Comparison of ENCODE assay signal across 8 mouse cellular contexts in the genomic region with DNA sequence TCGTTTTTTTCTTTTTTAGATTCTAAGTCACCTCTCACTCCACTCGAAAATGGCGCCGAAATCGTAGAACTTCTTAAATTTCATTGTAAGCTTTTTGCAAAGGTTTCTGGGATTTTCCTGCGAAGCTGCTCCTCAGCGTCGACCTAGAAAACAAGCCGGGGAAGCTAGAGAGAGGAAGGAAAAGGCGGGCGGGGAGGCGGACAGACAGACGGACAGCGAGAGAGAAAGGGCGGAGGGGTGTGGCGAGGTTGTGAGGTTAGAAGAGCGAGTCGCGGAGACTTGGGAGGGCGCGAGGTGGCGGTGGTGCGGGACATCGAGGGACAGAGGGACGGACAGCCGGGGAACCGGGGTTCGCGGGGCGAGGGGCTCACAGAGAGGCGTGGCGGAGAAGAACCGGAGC.
DNase-seq lines count a peak whose midpoint lies in the region; ATAC-seq and TF ChIP-seq lines count a peak whose summit lies in the region.

No protein-coding gene starts in this region.

- H3K4me3 ChIP-seq in heart, embryonic 12.5 days, result peak overlapping the region; percentile 75
- peak overlapping the region; percentile 64 for H3K4me3 ChIP-seq in kidney, embryonic 16.5 days (ENCODE audit: low read length)
- H3K4me3 ChIP-seq in spleen, adult 2 months (ENCODE audit: extremely low read depth, insufficient read depth, insufficient read length), result peak overlapping the region; percentile 76

- WGBS in heart, embryonic 12.5 days, result 21% methylated on average over 26 of the region's 33 CpGs
- 15% methylated on average over 29 of the region's 33 CpGs for WGBS in kidney, embryonic 16.5 days
- 27% methylated on average over 33 of the region's 33 CpGs for WGBS in spleen, adult 2 months

- peak overlapping the region; percentile 96 for H3K9ac ChIP-seq in heart, embryonic 12.5 days
- peak overlapping the region; percentile 82 for H3K9ac ChIP-seq in kidney, embryonic 16.5 days (replicated peaks; ENCODE audit: low read length)

- peak overlapping the region; percentile 72 for H3K4me2 ChIP-seq in heart, embryonic 12.5 days
- H3K4me2 ChIP-seq in kidney, embryonic 16.5 days (replicated peaks; ENCODE audit: low read depth, low read length), result peak overlapping the region; percentile 61

- no peaks in the 10 kb centered on the region for H3K27me3 ChIP-seq in heart, embryonic 12.5 days (replicated peaks)
- H3K27me3 ChIP-seq in kidney, embryonic 16.5 days (ENCODE audit: insufficient read depth, low read length), result 0 out of 2 replicates have a peak, but pooled peaks cover 2% of the 10 kb centered on the region
- H3K27me3 ChIP-seq in spleen, adult 2 months (ENCODE audit: control insufficient read depth, insufficient read depth, low read length), result 0 out of 2 replicates have a peak, but pooled peaks cover 3% of the 10 kb centered on the region

- H3K9me3 ChIP-seq in heart, embryonic 12.5 days (replicated peaks), result no peaks in the 10 kb centered on the region; the same call in 1 of the 2 replicates
- H3K9me3 ChIP-seq in kidney, embryonic 16.5 days (ENCODE audit: low read length), result no peaks in the 10 kb centered on the region

- no peak for TF ChIP-seq CTCF in spleen, adult 2 months (IDR thresholded peaks at IDR 0.05; ENCODE audit: extremely low read depth, insufficient read depth, insufficient read length, insufficient replicate concordance)

- DNase-seq in layer of hippocampus, postnatal 10 days (ENCODE audit: low spot score in 2 of 2), result peak; percentile 7 to 25
- no peak for DNase-seq in layer of hippocampus, postnatal 14 days (ENCODE audit: low spot score in 2 of 2)
- DNase-seq in lung, postnatal 25 days (ENCODE audit: low spot score), result peak; percentile 31
- peak in 1 of 2 experiments; percentile 22 for DNase-seq in spleen, adult 2 months (ENCODE audit: low read depth in 1 of 2, low spot score in 2 of 2)
- DNase-seq in frontal cortex, postnatal 14 days (ENCODE audit: low spot score in 2 of 2), result no peak

- H3K4me1 ChIP-seq in heart, embryonic 12.5 days (replicated peaks), result peaks cover 9% of the 10 kb centered on the region; the same call in 1 of the 2 replicates
- H3K4me1 ChIP-seq in kidney, embryonic 16.5 days (ENCODE audit: insufficient read depth, low read length), result 0 out of 2 replicates have a peak, but pooled peaks cover 31% of the 10 kb centered on the region
- no peaks in the 10 kb centered on the region; the same call in 1 of the 2 replicates for H3K4me1 ChIP-seq in spleen, adult 2 months (ENCODE audit: control insufficient read depth, insufficient read depth, insufficient read length)

- no peak for TF ChIP-seq POLR2A in spleen, adult 2 months (IDR thresholded peaks at IDR 0.05; ENCODE audit: low read depth, low read length)

- peak; percentile 56 for ATAC-seq in common myeloid progenitor, adult 5-6 weeks (replicated peaks; ENCODE audit: low read depth, poor library complexity, severe bottlenecking)
- peak; percentile 3; the same call in 1 of the 2 replicates for ATAC-seq in heart, embryonic 12.5 days (ENCODE audit: insufficient number of reproducible peaks, low FRiP score)
- no peak; the same call in 1 of the 2 replicates for ATAC-seq in kidney, embryonic 16.5 days (ENCODE audit: low FRiP score, low TSS enrichment)

- peaks cover 8% of the 10 kb centered on the region for H3K36me3 ChIP-seq in heart, embryonic 12.5 days
- no peaks in the 10 kb centered on the region for H3K36me3 ChIP-seq in kidney, embryonic 16.5 days (ENCODE audit: insufficient read depth, low read length)
- H3K36me3 ChIP-seq in spleen, adult 2 months (ENCODE audit: control insufficient read depth, insufficient read depth, low read length), result no peaks in the 10 kb centered on the region

- H3K27ac ChIP-seq in heart, embryonic 12.5 days (ENCODE audit: poor library complexity, severe bottlenecking), result peak overlapping the region; percentile 99
- peak overlapping the region; percentile 92 for H3K27ac ChIP-seq in kidney, embryonic 16.5 days (ENCODE audit: low read length)
- H3K27ac ChIP-seq in spleen, adult 2 months (ENCODE audit: insufficient read depth, low read length), result peak overlapping the region; percentile 62

Comparison
In these comparisons a context has a peak if more than half of its experiments do, and no peak if none do; other contexts are left out.
1. DNase-seq: peak in layer of hippocampus, postnatal 10 days (2 of 2) and lung, postnatal 25 days (single experiment); none in layer of hippocampus, postnatal 14 days (0 of 2) and frontal cortex, postnatal 14 days (0 of 2).
2. Peak in every context shown above with its lines, with median percentiles within 50 percentile points of each other: H3K27ac ChIP-seq and H3K4me3 ChIP-seq.